ENCODE assay signal across 7 mouse cellular contexts in genomic region chr11:55459850-55460558, GRCm38 (mm10). TPM values are rescaled to one million over a fixed set of nuclear protein-coding genes. Genes with fewer than 3 reads are reported as not detected.
A peak's percentile ranks its signal among the peaks of the same experiment; 100 is the strongest.
DNase-seq lines count a peak whose midpoint lies in the region; ATAC-seq and TF ChIP-seq lines count a peak whose summit lies in the region.

No protein-coding gene starts in this region.

- no peak for ATAC-seq in neural tube, embryonic 15.5 days (ENCODE audit: low FRiP score)

- H3K27ac ChIP-seq in forebrain, embryonic 10.5 days, result peak overlapping the region; percentile 83
- H3K27ac ChIP-seq in limb, embryonic 10.5 days, result peak overlapping the region; percentile 76
- H3K27ac ChIP-seq in neural tube, embryonic 15.5 days (replicated peaks), result no peak overlapping the region

- 24% methylated on average over 3 of the region's 3 CpGs for WGBS in lung, adult 2 months
- WGBS in forebrain, embryonic 10.5 days, result 32% methylated on average over 3 of the region's 3 CpGs
- WGBS in limb, embryonic 10.5 days, result 30% methylated on average over 3 of the region's 3 CpGs
- WGBS in neural tube, embryonic 15.5 days, result 33% methylated on average over 3 of the region's 3 CpGs

- H3K4me3 ChIP-seq in lung, adult 2 months (replicated peaks; ENCODE audit: extremely low read depth, low read depth, low read length), result peak overlapping the region; percentile 87
- peak overlapping the region; percentile 85 for H3K4me3 ChIP-seq in forebrain, embryonic 10.5 days
- peak overlapping the region; percentile 76 for H3K4me3 ChIP-seq in limb, embryonic 10.5 days
- peak overlapping the region; percentile 70 for H3K4me3 ChIP-seq in neural tube, embryonic 15.5 days (replicated peaks)

- peaks cover 2% of the 10 kb centered on the region; the same call in 1 of the 2 replicates for H3K4me1 ChIP-seq in lung, adult 2 months (ENCODE audit: control insufficient read depth, insufficient read depth, low read length)
- H3K4me1 ChIP-seq in forebrain, embryonic 10.5 days, result peaks cover 32% of the 10 kb centered on the region
- peaks cover 21% of the 10 kb centered on the region for H3K4me1 ChIP-seq in limb, embryonic 10.5 days
- peaks cover 23% of the 10 kb centered on the region for H3K4me1 ChIP-seq in neural tube, embryonic 15.5 days

- peak overlapping the region; percentile 85 for H3K4me2 ChIP-seq in neural tube, embryonic 15.5 days

- no peak for TF ChIP-seq CTCF in lung, adult 2 months (IDR thresholded peaks at IDR 0.05; ENCODE audit: insufficient read depth, low read length)

- H3K9ac ChIP-seq in neural tube, embryonic 15.5 days (replicated peaks), result peak overlapping the region; percentile 71

- peaks cover 7% of the 10 kb centered on the region for H3K36me3 ChIP-seq in forebrain, embryonic 10.5 days (replicated peaks)
- 0 out of 2 replicates have a peak, but pooled peaks cover 5% of the 10 kb centered on the region for H3K36me3 ChIP-seq in limb, embryonic 10.5 days
- no peaks in the 10 kb centered on the region for H3K36me3 ChIP-seq in neural tube, embryonic 15.5 days

- H3K9me3 ChIP-seq in forebrain, embryonic 10.5 days, result no peaks in the 10 kb centered on the region
- H3K9me3 ChIP-seq in limb, embryonic 10.5 days (replicated peaks), result no peaks in the 10 kb centered on the region
- H3K9me3 ChIP-seq in neural tube, embryonic 15.5 days (replicated peaks), result no peaks in the 10 kb centered on the region

- TF ChIP-seq POLR2A in lung, adult 2 months (IDR thresholded peaks at IDR 0.05; ENCODE audit: borderline replicate concordance, extremely low read depth, low read depth, low read length), result no peak

- no peak for DNase-seq in lung, adult 2 months
- no peak for DNase-seq in lung, postnatal 14 days
- no peak for DNase-seq in forebrain, embryonic 10.5 days (ENCODE audit: extremely low spot score, low spot score)
- DNase-seq in limb, embryonic 10.5 days (ENCODE audit: low spot score), result no peak
- DNase-seq in thymus, postnatal 14 days, result no peak
- no peak for DNase-seq in thymus, adult 18-20 months

- no peaks in the 10 kb centered on the region for H3K27me3 ChIP-seq in forebrain, embryonic 10.5 days (ENCODE audit: poor library complexity, severe bottlenecking)
- H3K27me3 ChIP-seq in limb, embryonic 10.5 days (ENCODE audit: low read depth, poor library complexity, severe bottlenecking), result no peaks in the 10 kb centered on the region
- no peaks in the 10 kb centered on the region for H3K27me3 ChIP-seq in neural tube, embryonic 15.5 days (replicated peaks)

RNA-seq across cellular contexts. Expression of gene Atox1, which starts 1.0 kb away (rescaled TPM):
- polyA plus RNA-seq in lung, adult 2 months (2012; rRNA removed), result 243 and 337 TPM in 2 replicates
- polyA plus RNA-seq in forebrain, embryonic 10.5 days (2016; fragmentation: Nextera tagmentation; extraction: Ambion mirVana), result 215 and 218 TPM in 2 replicates
- 224 and 237 TPM in 2 replicates for polyA plus RNA-seq in limb, embryonic 10.5 days (2016; fragmentation: Nextera tagmentation; extraction: Ambion mirVana)
- polyA plus RNA-seq in neural tube, embryonic 15.5 days (2015; fragmentation: Nextera tagmentation; extraction: Ambion mirVana), result 303 and 338 TPM in 2 replicates

RNA-seq across cellular contexts. Expression of gene G3bp1, which starts 9.5 kb away (rescaled TPM):
- 20.5 and 21.8 TPM in 2 replicates for polyA plus RNA-seq in lung, adult 2 months (2012; rRNA removed)
- polyA plus RNA-seq in forebrain, embryonic 10.5 days (2016; fragmentation: Nextera tagmentation; extraction: Ambion mirVana), result 292 TPM in 2 replicates
- 267 and 279 TPM in 2 replicates for polyA plus RNA-seq in limb, embryonic 10.5 days (2016; fragmentation: Nextera tagmentation; extraction: Ambion mirVana)
- 91.5 and 115 TPM in 2 replicates for polyA plus RNA-seq in neural tube, embryonic 15.5 days (2015; fragmentation: Nextera tagmentation; extraction: Ambion mirVana)

RNA-seq across cellular contexts. Expression of gene Sparc, which starts 37.0 kb away (rescaled TPM):
- 2,531 and 3,134 TPM in 2 replicates for polyA plus RNA-seq in lung, adult 2 months (2012; rRNA removed)
- 311 and 318 TPM in 2 replicates for polyA plus RNA-seq in forebrain, embryonic 10.5 days (2016; fragmentation: Nextera tagmentation; extraction: Ambion mirVana)
- polyA plus RNA-seq in limb, embryonic 10.5 days (2016; fragmentation: Nextera tagmentation; extraction: Ambion mirVana), result 183 and 211 TPM in 2 replicates
- 747 and 833 TPM in 2 replicates for polyA plus RNA-seq in neural tube, embryonic 15.5 days (2015; fragmentation: Nextera tagmentation; extraction: Ambion mirVana)
